Mouse (Mus musculus) ES-E14 (cell line): Measurements from ENCODE around the gene Hif1an. TPM values are rescaled to one million over a fixed set of nuclear protein-coding genes. Genes with fewer than 3 reads are reported as not detected.

ENCODE experiments used
- DNase-seq: peaks from one replicate; pipeline ENCODE4 v3.0.0-alpha.2; 2013; ENCODE audit warnings: low read depth, low spot score
- H3K27ac ChIP-seq: 2 replicates; pipeline ENCODE4 v1.5.1; 2012; ENCODE audit warnings: low read depth, mild to moderate bottlenecking, low read length, moderate library complexity, mixed read lengths; ENCODE audit not compliant: poor library complexity, insufficient read depth, severe bottlenecking
- H3K36me3 ChIP-seq: 2 replicates; pipeline ENCODE4 v1.6.1; 2012; ENCODE audit warnings: mild to moderate bottlenecking, low read length, moderate library complexity, mixed read lengths; ENCODE audit not compliant: control insufficient read depth, poor library complexity, insufficient read depth, severe bottlenecking
- H3K4me1 ChIP-seq, 2 experiments: fragments of 150-350 bp in 1 of 2; sonication (generic) in 1 of 2; 2 replicates each; pipeline ENCODE4 v1.6.1; 2012; ENCODE audit warnings: low read length in 2 of 2, mild to moderate bottlenecking in 1 of 2, mixed read lengths in 1 of 2; ENCODE audit not compliant: control insufficient read depth in 2 of 2, insufficient read depth in 2 of 2, poor library complexity in 1 of 2
- H3K4me3 ChIP-seq, 2 experiments: fragments of 150-350 bp in 1 of 2; sonication (generic) in 1 of 2; 2 replicates each; pipeline ENCODE4 v1.5.1; 2012; ENCODE audit warnings: low read length in 2 of 2, low read depth in 1 of 2, mild to moderate bottlenecking in 1 of 2, mixed read lengths in 1 of 2; ENCODE audit not compliant: insufficient read depth in 1 of 2, poor library complexity in 1 of 2, severe bottlenecking in 1 of 2
- H3K9ac ChIP-seq: 2 replicates; pipeline ENCODE4 v1.6.1; 2012; ENCODE audit warnings: low read depth, mild to moderate bottlenecking, low read length, mixed read lengths; ENCODE audit not compliant: poor library complexity, insufficient read depth, severe bottlenecking
- H3K9me3 ChIP-seq: fragments of 150-350 bp; sonication (generic); 2 replicates; pipeline ENCODE4 v1.6.1; 2012; ENCODE audit warnings: low read depth, mild to moderate bottlenecking, low read length; ENCODE audit not compliant: control insufficient read depth, insufficient read depth
- CHD2 ChIP-seq: IDR thresholded peaks from 2 replicates; pipeline ENCODE4 v1.6.1; 2014; ENCODE audit warnings: mild to moderate bottlenecking, low read depth, low read length, inconsistent platforms
- HCFC1 ChIP-seq: IDR thresholded peaks from 2 replicates; pipeline ENCODE4 v1.6.1; 2012; ENCODE audit warnings: low read length, inconsistent platforms, borderline replicate concordance; ENCODE audit not compliant: insufficient read depth
- MAFK ChIP-seq: IDR thresholded peaks from 2 replicates; pipeline ENCODE4 v1.6.1; 2014; ENCODE audit warnings: mild to moderate bottlenecking, low read depth, low read length, inconsistent platforms; ENCODE audit not compliant: insufficient read depth
- ZC3H11A ChIP-seq: IDR thresholded peaks from 2 replicates; pipeline ENCODE4 v1.6.1; 2012; ENCODE audit warnings: low read depth, mild to moderate bottlenecking, inconsistent platforms, low read length, borderline replicate concordance
- ZNF384 ChIP-seq: IDR thresholded peaks from 2 replicates; pipeline ENCODE4 v1.6.1; 2012; ENCODE audit warnings: low read depth, low read length, inconsistent platforms
- in situ Hi-C, 2 experiments: fragments of 600-800 bp; cut with MboI; formaldehyde crosslinking; loops; one replicate each; pipeline ENCODE4 v1.15.1; 2025; ENCODE audit warnings: low sequenced_read_pairs in 2 of 2, inconsistent platforms in 1 of 2; ENCODE audit not compliant: unreplicated experiment in 2 of 2
- total RNA-seq: library from RNA; depleted of rRNA; stranded (reverse); fragments of 300-350 nt; gene quantifications from 2 replicates; pipeline ENCODE4 v1.2.3, GENCODE M21; 2012

Gene Hif1an
- total RNA-seq, 1 experiment: 18.2 TPM

- DNase-seq: peak; percentile 68
- Histone ChIP-seq H3K36me3 (peaks cover under 1% of the 10 kb centered on the region; the same call in 1 of the 2 replicates), H3K27ac (no peak overlapping the region), H3K9ac (no peak overlapping the region), H3K9me3 (no peaks in the 10 kb centered on the region), H3K4me3 (peak overlapping the region in 1 of 2 experiments; percentile 91; a peak in 1 of 4 replicates), H3K4me1 (no peaks in the 10 kb centered on the region)
- in situ Hi-C loops: no loop called here
- TF ChIP-seq ZC3H11A (no peak), MAFK (no peak), CHD2 (no peak), ZNF384 (no peak), HCFC1 (no peak)
Observed at GRCm38 (mm10) chr19:44544775-44545174, 17.9 kb upstream of the Hif1an start.

- peaks cover 8% of the 10 kb centered on the region for H3K36me3 ChIP-seq
- H3K4me1 ChIP-seq: no peaks in the 10 kb centered on the region
- H3K27ac ChIP-seq: no peak within 1 kb of the TSS
- in situ Hi-C loops: no loop called here
- H3K9ac ChIP-seq: peak within 1 kb of the TSS; percentile 82
- peak within 1 kb of the TSS; percentile 91 to 95 for H3K4me3 ChIP-seq
- TF ChIP-seq ZNF384 (no peak), ZC3H11A (no peak), CHD2 (no peak)
- H3K9me3 ChIP-seq: no peaks in the 10 kb centered on the region
- no peak for DNase-seq
Observed at GRCm38 (mm10) chr19:44545321-44546041, 17.2 kb upstream of the Hif1an start, which contains the start of gene Sec31b. Sec31b (minus strand) TSS chr19:44545864.

- Histone ChIP-seq H3K4me1 (peaks cover 0 to 4% of the 10 kb centered on the region in 2 experiments; a peak in 1 of 4 replicates), H3K9me3 (no peaks in the 10 kb centered on the region), H3K9ac (no peak within 1 kb of the TSS), H3K4me3 (no peak within 1 kb of the TSS), H3K27ac (no peak within 1 kb of the TSS), H3K36me3 (peaks cover 31% of the 10 kb centered on the region)
- TF ChIP-seq MAFK: no peak
- in situ Hi-C loops: no loop called here
- DNase-seq: no peak
Observed at GRCm38 (mm10) chr19:44552731-44553130, 9.9 kb upstream of the Hif1an start, which contains the start of gene Gm20538. Gm20538 (minus strand) TSS chr19:44552831.

- Histone ChIP-seq H3K4me3 (no peak overlapping the region), H3K9ac (no peak overlapping the region), H3K4me1 (peaks cover 0 to 4% of the 10 kb centered on the region in 2 experiments; a peak in 1 of 4 replicates), H3K27ac (no peak overlapping the region), H3K36me3 (peaks cover 31% of the 10 kb centered on the region), H3K9me3 (no peaks in the 10 kb centered on the region)
- TF ChIP-seq CHD2 (no peak), ZNF384 (no peak), MAFK (no peak), ZC3H11A (no peak)
- no peak for DNase-seq
- in situ Hi-C loops: no loop called here
Observed at GRCm38 (mm10) chr19:44553286-44553685, 9.4 kb upstream of the Hif1an start.

- no peak for TF ChIP-seq MAFK
- TF ChIP-seq CHD2: no peak
- TF ChIP-seq HCFC1: no peak
- no peak for TF ChIP-seq ZC3H11A
- no peak for TF ChIP-seq ZNF384
- Histone ChIP-seq H3K4me3 (peak overlapping the region; percentile 89 to 100), H3K36me3 (peaks cover 31% of the 10 kb centered on the region), H3K27ac (no peak overlapping the region), H3K9me3 (no peaks in the 10 kb centered on the region), H3K4me1 (peaks cover 0 to 4% of the 10 kb centered on the region in 2 experiments; a peak in 1 of 4 replicates), H3K9ac (peak overlapping the region; percentile 97)
- in situ Hi-C loops: no loop called here
- no peak for DNase-seq
Observed at GRCm38 (mm10) chr19:44554490-44554860, 8.2 kb upstream of the Hif1an start.
